Mouse (Mus musculus): ENCODE data around the gene Hoxa11. TPM values are rescaled to one million over a fixed set of nuclear protein-coding genes. Genes with fewer than 3 reads are reported as not detected.

Gene Hoxa11
- polyA plus RNA-seq, 1 experiment from 2014 or later, result 55.0 TPM

- Histone ChIP-seq H3K4me2 (replicated peaks) (peak overlapping the region; percentile 93), H3K9me3 (no peaks in the 10 kb centered on the region), H3K27me3 (peaks cover 7% of the 10 kb centered on the region; the same call in 1 of the 2 replicates), H3K36me3 (peaks cover 18% of the 10 kb centered on the region), H3K4me1 (peaks cover 53% of the 10 kb centered on the region), H3K27ac (peak overlapping the region; percentile 99), H3K9ac (peak overlapping the region; percentile 99), H3K4me3 (peak overlapping the region; percentile 86)
- no peak for ATAC-seq (ENCODE audit: low FRiP score, low read depth)
- 4% methylated on average over 12 of the region's 12 CpGs for WGBS
Observed at GRCm38 (mm10) chr6:52220865-52221310, 24.7 kb downstream of the Hoxa11 start.

GRCm38 (mm10) chr6:52220003-52220864, 25.4 kb downstream of the Hoxa11 start:
- H3K27me3 ChIP-seq, result peaks cover 9% of the 10 kb centered on the region
- H3K36me3 ChIP-seq, result peaks cover 11% of the 10 kb centered on the region
- no peak for ATAC-seq (ENCODE audit: low FRiP score, low read depth)
- peak overlapping the region; percentile 99 for H3K9ac ChIP-seq
- H3K4me1 ChIP-seq, result peaks cover 59% of the 10 kb centered on the region
- WGBS, result 15% methylated on average over 32 of the region's 32 CpGs
- H3K9me3 ChIP-seq, result no peaks in the 10 kb centered on the region
- peak overlapping the region; percentile 93 for H3K4me2 ChIP-seq (replicated peaks)
- peak overlapping the region; percentile 86 for H3K4me3 ChIP-seq
- peak overlapping the region; percentile 99; the same call in 1 of the 2 replicates for H3K27ac ChIP-seq

- peak overlapping the region; percentile 93 for H3K4me2 ChIP-seq (replicated peaks)
- peaks cover 6% of the 10 kb centered on the region for H3K36me3 ChIP-seq
- peak overlapping the region; percentile 99 for H3K9ac ChIP-seq
- peaks cover 17% of the 10 kb centered on the region for H3K27me3 ChIP-seq
- H3K9me3 ChIP-seq, result no peaks in the 10 kb centered on the region
- H3K27ac ChIP-seq, result no peak overlapping the region
- H3K4me3 ChIP-seq, result peak overlapping the region; percentile 86
- no peak for ATAC-seq (ENCODE audit: low FRiP score, low read depth)
- 48% methylated on average over 9 of the region's 9 CpGs for WGBS
- peaks cover 67% of the 10 kb centered on the region for H3K4me1 ChIP-seq
Observed at GRCm38 (mm10) chr6:52219234-52219942, 26.2 kb downstream of the Hoxa11 start.

GRCm38 (mm10) chr6:52218643-52219215, 26.9 kb downstream of the Hoxa11 start:
- H3K27ac ChIP-seq, result no peak overlapping the region
- peak overlapping the region; percentile 89 for H3K9ac ChIP-seq
- no peak for ATAC-seq (ENCODE audit: low FRiP score, low read depth)
- peaks cover 73% of the 10 kb centered on the region for H3K4me1 ChIP-seq
- no peaks in the 10 kb centered on the region for H3K9me3 ChIP-seq
- peak overlapping the region; percentile 65 for H3K4me3 ChIP-seq
- H3K36me3 ChIP-seq, result no peaks in the 10 kb centered on the region
- H3K4me2 ChIP-seq (replicated peaks), result peak overlapping the region; percentile 93
- H3K27me3 ChIP-seq, result peaks cover 21% of the 10 kb centered on the region
- WGBS, result 14% methylated on average over 14 of the region's 14 CpGs

- H3K4me3 ChIP-seq, result peak overlapping the region; percentile 65
- peak overlapping the region; percentile 95 for H3K27ac ChIP-seq
- peaks cover 76% of the 10 kb centered on the region for H3K4me1 ChIP-seq
- no peaks in the 10 kb centered on the region for H3K36me3 ChIP-seq
- no peak for ATAC-seq (ENCODE audit: low FRiP score, low read depth)
- 6% methylated on average over 23 of the region's 23 CpGs for WGBS
- peaks cover 21% of the 10 kb centered on the region for H3K27me3 ChIP-seq
- H3K9me3 ChIP-seq, result no peaks in the 10 kb centered on the region
- peak overlapping the region; percentile 89 for H3K9ac ChIP-seq
- H3K4me2 ChIP-seq (replicated peaks), result peak overlapping the region; percentile 93
Observed at GRCm38 (mm10) chr6:52217895-52218642, 27.5 kb downstream of the Hoxa11 start.

DNA sequence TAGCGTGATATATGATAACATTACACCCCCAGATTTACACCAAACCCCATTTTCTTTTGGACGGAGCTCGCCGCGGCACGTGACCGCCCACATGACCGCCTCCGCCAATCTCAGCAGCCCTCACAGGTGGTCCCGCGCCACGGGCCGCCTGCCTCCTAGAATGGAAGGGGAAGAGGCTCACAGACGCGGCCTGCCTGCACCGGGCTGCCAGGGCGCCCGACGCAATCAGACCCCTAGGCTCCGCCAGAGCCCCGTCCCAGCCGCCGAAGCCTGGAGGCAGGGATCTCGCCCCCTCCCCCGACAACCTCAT, 28.2 kb downstream of the Hoxa11 start:
- peak overlapping the region; percentile 65 for H3K4me3 ChIP-seq
- peak overlapping the region; percentile 89 for H3K9ac ChIP-seq
- peaks cover 76% of the 10 kb centered on the region for H3K4me1 ChIP-seq
- H3K9me3 ChIP-seq, result no peaks in the 10 kb centered on the region
- peak overlapping the region; percentile 95 for H3K27ac ChIP-seq
- peak; percentile 71 for ATAC-seq (ENCODE audit: low FRiP score, low read depth)
- H3K4me2 ChIP-seq (replicated peaks), result peak overlapping the region; percentile 93
- peaks cover 21% of the 10 kb centered on the region for H3K27me3 ChIP-seq
- 0% methylated on average over 25 of the region's 25 CpGs for WGBS
- H3K36me3 ChIP-seq, result no peaks in the 10 kb centered on the region

DNA sequence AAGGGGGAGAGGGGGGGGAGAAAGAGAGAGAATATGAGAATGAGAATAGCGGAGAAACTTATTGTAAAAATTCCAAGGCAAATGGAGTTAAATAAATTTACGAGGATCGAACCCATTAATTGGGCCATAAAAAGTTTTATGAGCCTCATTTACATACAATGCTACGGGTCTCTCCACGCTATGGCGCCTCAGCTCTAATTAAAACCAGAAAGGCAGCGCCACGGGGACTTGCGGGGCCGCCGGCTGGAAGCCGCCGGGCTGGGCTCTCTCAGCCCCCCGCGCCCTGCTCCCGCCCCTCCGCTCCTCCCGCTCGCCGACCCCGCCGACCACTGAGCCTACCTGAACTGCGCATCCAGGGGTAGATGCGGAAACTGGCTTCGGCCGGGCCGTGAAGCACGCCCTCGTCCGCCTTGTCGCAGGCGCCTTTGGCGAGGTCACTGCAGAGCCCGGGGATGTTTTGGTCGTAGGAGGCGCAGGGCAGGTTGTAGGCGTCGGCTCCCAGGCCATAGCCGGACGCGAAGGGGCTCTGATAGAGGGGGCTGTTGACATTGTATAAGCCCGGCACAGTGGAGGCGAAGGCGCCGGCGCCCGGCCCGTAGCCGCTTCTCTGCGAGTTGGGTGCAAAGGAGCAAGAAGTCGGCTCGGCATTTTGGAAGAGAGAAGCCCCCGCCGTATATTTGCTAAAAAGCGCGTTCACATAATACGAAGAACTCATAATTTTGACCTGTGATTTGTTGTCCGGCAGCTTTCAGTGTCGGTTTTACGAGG, 28.7 kb downstream of the Hoxa11 start:
- no peaks in the 10 kb centered on the region for H3K9me3 ChIP-seq
- no peaks in the 10 kb centered on the region for H3K36me3 ChIP-seq
- peak overlapping the region; percentile 95 for H3K27ac ChIP-seq
- peak; percentile 7; the same call in 1 of the 2 replicates for ATAC-seq (ENCODE audit: low FRiP score, low read depth)
- H3K9ac ChIP-seq, result peak overlapping the region; percentile 89
- peaks cover 76% of the 10 kb centered on the region for H3K4me1 ChIP-seq
- peak overlapping the region; percentile 93 for H3K4me2 ChIP-seq (replicated peaks)
- H3K4me3 ChIP-seq, result peak overlapping the region; percentile 65
- H3K27me3 ChIP-seq, result peaks cover 21% of the 10 kb centered on the region
- under 1% methylated on average over 60 of the region's 60 CpGs for WGBS

DNA sequence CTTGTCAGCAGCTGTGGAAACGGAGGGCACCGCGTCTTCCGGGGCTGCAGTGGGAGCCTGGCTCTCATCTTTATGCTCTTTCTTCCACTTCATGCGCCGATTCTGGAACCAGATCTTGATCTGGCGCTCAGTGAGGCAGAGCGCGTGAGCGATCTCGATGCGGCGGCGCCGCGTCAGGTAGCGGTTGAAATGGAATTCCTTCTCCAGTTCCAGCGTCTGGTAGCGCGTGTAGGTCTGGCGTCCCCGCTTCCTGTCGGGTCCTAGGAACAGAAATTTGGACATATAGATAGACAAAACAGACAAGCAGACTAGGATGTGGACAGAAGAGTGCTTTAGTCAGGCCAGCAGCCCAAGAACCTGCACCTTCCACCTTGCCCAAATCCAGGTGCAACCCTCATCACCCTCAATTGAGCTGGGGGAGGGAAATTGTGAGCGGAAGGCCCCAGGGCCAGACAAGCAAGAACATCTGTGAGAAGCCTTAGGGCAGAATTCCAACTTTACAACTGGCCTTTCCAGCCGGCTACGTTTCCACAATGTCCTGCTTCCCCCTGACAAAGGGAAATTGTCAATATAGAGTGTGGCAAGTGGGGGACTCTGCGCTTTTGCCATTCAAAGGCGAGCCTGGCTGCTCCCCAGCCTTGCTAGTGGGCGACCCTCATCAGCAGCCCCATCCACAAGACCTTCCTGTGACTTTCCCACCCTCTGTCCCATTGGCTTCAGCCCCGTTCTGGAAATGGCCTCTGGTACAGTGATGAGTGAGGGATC, 29.7 kb downstream of the Hoxa11 start:
- ATAC-seq (ENCODE audit: low FRiP score, low read depth), result no peak
- peaks cover 75% of the 10 kb centered on the region for H3K4me1 ChIP-seq
- WGBS, result 1% methylated on average over 30 of the region's 30 CpGs
- peak overlapping the region; percentile 93 for H3K4me2 ChIP-seq (replicated peaks)
- peak overlapping the region; percentile 89 for H3K9ac ChIP-seq
- peak overlapping the region; percentile 65 for H3K4me3 ChIP-seq
- peaks cover 26% of the 10 kb centered on the region for H3K27me3 ChIP-seq
- H3K9me3 ChIP-seq, result no peaks in the 10 kb centered on the region
- no peaks in the 10 kb centered on the region for H3K36me3 ChIP-seq
- peak overlapping the region; percentile 95 for H3K27ac ChIP-seq

- H3K27me3 ChIP-seq, result peaks cover 27% of the 10 kb centered on the region
- 41% methylated on average over 3 of the region's 3 CpGs for WGBS
Observed at GRCm38 (mm10) chr6:52215070-52215469, 30.5 kb downstream of the Hoxa11 start.

GRCm38 (mm10) chr6:52214271-52214670, 31.3 kb downstream of the Hoxa11 start:
- Histone ChIP-seq H3K36me3 (no peaks in the 10 kb centered on the region), H3K4me1 (peaks cover 71% of the 10 kb centered on the region), H3K27me3 (peaks cover 26% of the 10 kb centered on the region), H3K9ac (no peak overlapping the region), H3K4me3 (peak overlapping the region; percentile 78), H3K27ac (0 out of 2 replicates have a peak overlapping the region, but pooled peaks have one; percentile 1), H3K9me3 (no peaks in the 10 kb centered on the region), H3K4me2 (replicated peaks) (peak overlapping the region; percentile 90)
- WGBS, result 27% methylated on average over 5 of the region's 5 CpGs
- ATAC-seq (ENCODE audit: low FRiP score, low read depth), result no peak

More at GRCm38 (mm10) chr6:52215070-52215469, 30.5 kb downstream of the Hoxa11 start:
- no peak overlapping the region for H3K9ac ChIP-seq
- ATAC-seq (ENCODE audit: low FRiP score, low read depth), result no peak
- H3K27ac ChIP-seq, result no peak overlapping the region
- peaks cover 71% of the 10 kb centered on the region for H3K4me1 ChIP-seq
- peak overlapping the region; percentile 93 for H3K4me2 ChIP-seq (replicated peaks)
- H3K4me3 ChIP-seq, result peak overlapping the region; percentile 65; the same call in 1 of the 2 replicates
- H3K9me3 ChIP-seq, result no peaks in the 10 kb centered on the region
- no peaks in the 10 kb centered on the region for H3K36me3 ChIP-seq

Data from limb, embryonic 13.5 days (tissue).